Mouse (Mus musculus) spleen, adult 2 months (tissue): Measurements from ENCODE around the gene Top2a. TPM values are rescaled to one million over a fixed set of nuclear protein-coding genes. Genes with fewer than 3 reads are reported as not detected.

ENCODE experiments used
- DNase-seq, 2 experiments: peaks; one replicate each; pipeline versions ENCODE4 v3.0.0 to v3.0.0-alpha.2; 2012 to 2021; ENCODE audit warnings: low spot score in 2 of 2, low read depth in 1 of 2
- H3K27ac ChIP-seq: fragments of 200-500 bp; 2 replicates; pipeline ENCODE4 v1.5.1; 2012; ENCODE audit warnings: low read length, inconsistent platforms; ENCODE audit not compliant: insufficient read depth
- H3K27me3 ChIP-seq: fragments of 200-500 bp; 2 replicates; pipeline ENCODE4 v1.6.1; 2012; ENCODE audit warnings: mild to moderate bottlenecking, moderate library complexity, low read length, inconsistent platforms; ENCODE audit not compliant: control insufficient read depth, insufficient read depth
- H3K36me3 ChIP-seq: fragments of 200-500 bp; 2 replicates; pipeline ENCODE4 v1.6.1; 2012; ENCODE audit warnings: mild to moderate bottlenecking, low read length, inconsistent platforms; ENCODE audit not compliant: control insufficient read depth, insufficient read depth
- H3K4me1 ChIP-seq: fragments of 200-500 bp; 2 replicates; pipeline ENCODE4 v1.6.1; 2011; ENCODE audit warnings: inconsistent platforms; ENCODE audit not compliant: control insufficient read depth, insufficient read depth, insufficient read length
- H3K4me3 ChIP-seq: fragments of 200-500 bp; 2 replicates; pipeline ENCODE4 v1.5.1; 2011; ENCODE audit warnings: mild to moderate bottlenecking, inconsistent platforms; ENCODE audit not compliant: insufficient read depth, insufficient read length; ENCODE audit errors: extremely low read depth
- CTCF ChIP-seq: fragments of 200-500 bp; IDR thresholded peaks from 2 replicates; pipeline ENCODE4 v1.5.1; 2011; ENCODE audit warnings: mild to moderate bottlenecking, inconsistent platforms; ENCODE audit not compliant: insufficient read depth, insufficient read length, insufficient replicate concordance; ENCODE audit errors: extremely low read depth
- POLR2A ChIP-seq: fragments of 200-500 bp; IDR thresholded peaks from 2 replicates; pipeline ENCODE4 v1.6.1; 2011; ENCODE audit warnings: low read depth, low read length, inconsistent platforms
- WGBS: fragments of 180-500 bp; shearing (Covaris S2); methylation state at CpG from one replicate; pipeline ENCODE4 v1.1.7; 2018; 5-methylcytosine and 5-hydroxymethylcytosine counted together
- polyA plus RNA-seq: library from polyadenylated mRNA; depleted of rRNA; stranded (reverse); fragments of >200 nt; gene quantifications from 2 replicates; pipeline ENCODE4 v1.2.3, GENCODE M21; 2012

Gene Top2a
- polyA plus RNA-seq, 1 experiment = 5.4 TPM

DNA sequence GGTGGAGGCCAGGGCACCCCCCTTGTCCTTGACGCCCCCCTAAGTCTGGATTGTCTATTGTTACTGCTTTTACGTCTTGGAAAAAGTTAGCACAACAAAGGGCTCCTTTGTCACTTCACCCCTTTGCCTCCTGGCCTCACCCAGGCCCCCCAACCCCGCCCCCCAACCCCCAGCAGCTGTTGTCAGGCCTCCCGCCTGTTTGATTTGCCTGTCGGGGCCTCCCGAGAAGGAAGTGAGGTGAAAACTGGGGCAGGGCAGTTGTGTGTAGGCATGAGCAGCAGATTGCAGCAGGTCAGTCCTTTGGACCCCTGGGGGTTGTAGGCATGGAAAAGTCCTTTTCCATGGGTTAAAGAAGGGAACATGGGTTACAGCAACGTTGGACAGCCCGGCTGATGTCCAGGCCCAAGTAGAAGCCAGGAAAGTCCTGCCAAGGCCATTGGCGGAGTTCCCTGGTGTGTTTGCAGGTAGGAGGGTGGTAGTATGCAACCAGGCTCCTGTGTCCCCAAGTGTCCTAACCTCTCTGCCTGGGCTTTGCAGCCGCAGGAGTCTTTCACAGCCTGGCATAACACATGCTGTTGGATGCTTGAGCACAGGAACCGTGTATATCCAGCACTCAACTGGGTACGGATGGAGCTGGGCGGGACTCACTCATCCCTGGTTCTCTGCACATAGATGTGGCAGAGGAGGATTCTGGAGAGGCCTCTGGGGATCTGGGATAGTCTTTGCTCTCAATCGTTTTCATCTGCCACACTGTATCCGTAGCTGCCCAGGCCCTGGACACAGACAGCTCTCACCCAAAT lies 59.2 kb downstream of the Top2a start:
- 59% methylated on average over 15 of the region's 15 CpGs for WGBS
- TF ChIP-seq CTCF = no peak
- TF ChIP-seq POLR2A = no peak
- no peak for DNase-seq
- Histone ChIP-seq H3K36me3 (peaks cover 17% of the 10 kb centered on the region), H3K27me3 (no peaks in the 10 kb centered on the region), H3K4me1 (peaks cover 41% of the 10 kb centered on the region), H3K27ac (peak overlapping the region; percentile 30; the same call in 1 of the 2 replicates), H3K4me3 (no peak overlapping the region)

DNA sequence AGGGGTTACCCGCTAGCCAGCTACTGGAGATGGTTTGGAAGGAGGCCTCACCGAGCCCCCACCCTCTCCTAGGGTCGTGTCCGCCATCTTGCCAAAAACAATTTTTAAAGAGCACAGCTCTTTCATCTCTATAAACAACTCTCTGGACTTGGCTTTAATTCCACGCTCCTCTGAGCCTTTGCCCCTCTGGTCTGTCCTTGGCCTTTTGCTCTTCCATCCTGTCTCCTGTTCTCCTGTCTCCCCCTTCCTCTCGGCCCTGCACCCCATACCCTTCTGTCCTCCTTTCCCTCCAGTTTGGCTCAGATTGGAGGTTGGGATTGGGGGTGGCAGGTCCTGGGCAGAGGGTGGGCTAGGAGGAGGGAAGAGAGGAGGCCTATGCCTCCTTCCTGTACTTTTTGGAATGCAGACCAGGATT lies 59.8 kb downstream of the Top2a start:
- no peak overlapping the region for H3K4me3 ChIP-seq
- TF ChIP-seq CTCF (no peak), POLR2A (no peak)
- H3K36me3 ChIP-seq = peaks cover 17% of the 10 kb centered on the region
- WGBS = 37% methylated on average over 6 of the region's 6 CpGs
- no peaks in the 10 kb centered on the region for H3K27me3 ChIP-seq
- no peak for DNase-seq
- peak overlapping the region; percentile 30; the same call in 1 of the 2 replicates for H3K27ac ChIP-seq
- H3K4me1 ChIP-seq = peaks cover 44% of the 10 kb centered on the region

DNA sequence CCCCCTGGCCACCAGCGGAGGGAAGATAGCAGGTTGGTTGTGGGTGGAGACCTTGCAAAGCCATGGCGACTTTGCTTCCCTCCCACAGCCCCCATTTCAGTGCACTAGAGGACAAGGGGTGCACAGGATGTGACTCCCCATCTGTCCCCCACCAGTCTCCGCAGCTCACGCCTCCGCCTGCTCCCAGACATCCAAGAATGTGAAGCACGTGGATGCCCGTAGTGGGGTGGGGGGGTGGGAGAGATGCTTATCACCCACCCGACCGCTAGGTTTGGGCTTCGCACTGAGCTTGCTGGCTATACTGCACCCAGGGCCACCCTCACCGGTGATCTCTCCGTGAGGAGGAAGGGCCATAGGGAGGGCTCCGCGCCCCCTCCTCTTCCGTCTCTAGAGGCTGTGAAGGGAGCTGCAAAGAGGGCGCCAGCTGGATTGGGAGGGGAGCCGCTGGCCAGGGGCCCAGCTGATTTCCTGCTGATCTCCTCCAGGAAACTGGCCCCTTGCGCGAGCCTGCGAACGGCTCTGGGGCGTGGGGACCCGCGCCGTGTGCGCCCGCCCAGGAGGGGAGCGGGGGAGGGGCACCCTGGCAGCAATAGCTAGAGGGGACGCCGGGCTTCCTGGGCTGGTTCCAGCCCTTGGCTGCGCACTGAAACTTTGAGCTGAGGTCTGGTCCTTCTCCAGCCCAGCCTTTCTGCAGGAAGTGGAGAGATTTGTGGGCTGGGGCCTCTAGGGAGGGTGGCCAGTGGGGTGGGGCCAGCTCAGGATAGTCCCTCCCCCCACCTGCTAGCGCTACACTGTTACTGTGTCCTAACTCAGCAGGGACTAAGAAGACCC lies 60.6 kb downstream of the Top2a start:
- Histone ChIP-seq H3K27ac (peak overlapping the region; percentile 45; the same call in 1 of the 2 replicates), H3K27me3 (no peaks in the 10 kb centered on the region), H3K4me1 (peaks cover 44% of the 10 kb centered on the region), H3K4me3 (peak overlapping the region; percentile 33), H3K36me3 (peaks cover 15% of the 10 kb centered on the region)
- DNase-seq = peak in 1 of 2 experiments; percentile 57
- TF ChIP-seq POLR2A (no peak), CTCF (no peak)
- 4% methylated on average over 32 of the region's 32 CpGs for WGBS

DNA sequence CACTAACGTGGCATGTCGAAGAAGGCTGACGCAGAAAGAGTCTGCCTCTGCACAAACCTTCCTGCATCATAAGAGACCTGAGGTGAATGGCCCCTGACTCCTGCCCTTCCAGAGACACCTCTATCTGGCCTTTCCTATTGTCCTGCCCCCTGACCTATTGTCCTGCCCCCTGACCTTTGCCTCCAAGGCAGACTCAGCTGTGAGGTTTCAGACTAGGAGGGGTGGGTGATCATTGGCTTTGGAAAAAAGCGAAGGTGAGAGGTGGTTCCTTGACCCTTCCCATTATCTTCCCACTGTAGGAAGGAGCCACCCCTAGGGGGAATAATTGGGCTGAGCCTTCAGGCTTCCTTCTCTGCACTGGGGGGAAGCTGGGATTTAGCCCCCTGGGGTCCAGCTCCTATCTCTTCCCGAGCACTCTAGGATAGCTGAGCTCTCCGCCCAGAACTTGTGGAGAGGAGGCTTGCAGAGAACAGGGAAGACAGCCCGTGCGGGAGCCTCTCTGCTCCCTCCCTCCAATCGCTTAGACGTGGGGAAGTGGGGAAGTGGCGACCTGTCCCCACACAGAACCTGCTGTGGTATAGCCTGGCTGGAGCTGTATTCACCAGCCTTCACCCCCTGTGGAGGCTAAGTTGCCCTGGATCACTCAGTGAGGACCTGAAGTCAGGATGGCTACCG lies 61.4 kb downstream of the Top2a start:
- DNase-seq = no peak
- 48% methylated on average over 12 of the region's 12 CpGs for WGBS

DNA sequence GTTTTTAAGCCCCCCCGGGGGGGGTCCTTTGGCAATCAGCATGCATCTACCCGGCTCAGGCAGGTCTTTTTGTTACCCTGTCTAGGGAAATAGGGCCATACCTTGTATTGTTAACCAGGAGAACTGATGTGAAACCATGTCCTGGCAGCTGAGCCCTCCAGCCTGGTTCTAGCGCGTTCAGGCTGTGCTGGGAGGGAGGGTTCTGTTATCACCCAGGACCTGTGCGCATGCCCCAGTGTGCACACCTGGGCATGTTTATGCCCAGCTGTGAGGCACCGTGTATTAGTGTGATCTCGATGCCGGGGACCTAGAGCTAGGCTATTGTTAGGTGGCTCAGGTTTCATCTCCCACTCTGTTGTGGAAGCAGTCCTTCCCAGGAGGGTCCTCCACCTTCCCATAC lies 62.2 kb downstream of the Top2a start:
- 0 out of 2 replicates have a peak overlapping the region, but pooled peaks have one; percentile 62 for H3K27ac ChIP-seq
- no peak for DNase-seq
- peak overlapping the region; percentile 4; the same call in 1 of the 2 replicates for H3K4me3 ChIP-seq
- H3K4me1 ChIP-seq = peaks cover 44% of the 10 kb centered on the region
- no peaks in the 10 kb centered on the region for H3K27me3 ChIP-seq
- TF ChIP-seq POLR2A = no peak
- TF ChIP-seq CTCF = no peak
- 22% methylated on average over 8 of the region's 8 CpGs for WGBS
- H3K36me3 ChIP-seq = peaks cover 3% of the 10 kb centered on the region

More for the DNA sequence above, 61.4 kb downstream of the Top2a start:
- no peak for TF ChIP-seq POLR2A
- no peak for TF ChIP-seq CTCF
- peaks cover 8% of the 10 kb centered on the region for H3K36me3 ChIP-seq
- peak overlapping the region; percentile 11; the same call in 1 of the 2 replicates for H3K27ac ChIP-seq
- peaks cover 44% of the 10 kb centered on the region for H3K4me1 ChIP-seq
- H3K27me3 ChIP-seq = no peaks in the 10 kb centered on the region
- no peak overlapping the region; the same call in 1 of the 2 replicates for H3K4me3 ChIP-seq

DNA sequence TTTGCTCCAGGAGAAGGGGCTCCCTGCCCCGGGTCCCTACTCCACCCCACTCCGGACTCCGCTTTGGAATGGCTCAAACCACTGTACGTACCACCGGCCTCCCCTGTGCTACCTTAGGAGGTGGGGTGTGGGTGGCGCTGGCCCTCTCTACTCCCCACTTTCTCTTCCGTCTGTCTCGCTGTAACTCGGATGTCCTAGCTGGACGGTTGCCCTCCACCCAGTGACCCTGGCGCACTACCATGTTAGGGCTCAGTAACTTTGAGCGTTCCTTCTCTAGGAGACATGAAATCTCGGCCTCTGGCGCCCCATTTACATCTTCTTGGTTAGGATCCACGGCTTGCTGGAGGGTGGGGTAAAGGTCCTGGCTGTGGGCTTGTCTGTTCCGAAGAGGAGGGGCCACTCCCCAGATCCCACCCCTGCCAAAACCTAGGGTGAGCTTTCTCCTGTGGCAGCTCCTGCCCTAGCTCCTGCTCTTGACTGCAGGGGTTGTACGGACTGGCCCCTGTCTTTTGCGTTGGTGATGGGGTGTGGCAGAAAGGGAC lies 62.9 kb downstream of the Top2a start:
- TF ChIP-seq POLR2A (no peak), CTCF (no peak)
- DNase-seq = no peak
- Histone ChIP-seq H3K27ac (peak overlapping the region; percentile 62), H3K4me1 (peaks cover 44% of the 10 kb centered on the region), H3K4me3 (peak overlapping the region; percentile 62), H3K27me3 (no peaks in the 10 kb centered on the region), H3K36me3 (no peaks in the 10 kb centered on the region; the same call in 1 of the 2 replicates)
- WGBS = 28% methylated on average over 18 of the region's 18 CpGs
